Mouse (Mus musculus) limb, embryonic 11.5 days (tissue): ENCODE results near the gene Apol10a. TPM values are rescaled to one million over a fixed set of nuclear protein-coding genes. Genes with fewer than 3 reads are reported as not detected.

Experiments used
- polyA plus RNA-seq: library from polyadenylated mRNA; unstranded; fragments of >200 nt; fragmentation: Nextera tagmentation; extraction: Ambion mirVana; gene quantifications from 2 replicates; pipeline ENCODE4 v1.2.1, GENCODE M21; 2014

Apol10a gene
- polyA plus RNA-seq, 1 experiment from 2014 or later: not detected

Other genes with a start within 250 kb of the Apol10a start
- gene Rbfox2, start 170.0 kb upstream of the Apol10a start, polyA plus RNA-seq: 71.5 and 74.2 TPM in 2 replicates
- not detected in 2 replicates for gene Apol7a, start 77.9 kb upstream of the Apol10a start, polyA plus RNA-seq
- not detected in 2 replicates for gene Apol9a, start 65.9 kb upstream of the Apol10a start, polyA plus RNA-seq
- gene Apol7b, start 29.6 kb upstream of the Apol10a start, polyA plus RNA-seq: not detected in 2 replicates
- not detected in 2 replicates for gene Apol11a, start 31.2 kb downstream of the Apol10a start, polyA plus RNA-seq
- not detected in 2 replicates for gene Apol7c, start 56.3 kb downstream of the Apol10a start, polyA plus RNA-seq
- gene 1700025B11Rik, start 84.8 kb downstream of the Apol10a start, polyA plus RNA-seq: not detected in 2 replicates
- 0.08 TPM in 1 of 2 replicates, not detected in the other for gene Apol10b, start 119.1 kb downstream of the Apol10a start, polyA plus RNA-seq
- gene Gm36245, start 122.2 kb downstream of the Apol10a start, polyA plus RNA-seq: not detected in 2 replicates
- 0.16 TPM in 1 of 2 replicates, not detected in the other for gene Apol11b, start 166.2 kb downstream of the Apol10a start, polyA plus RNA-seq
- not detected in 2 replicates for gene Apol7e, start 221.8 kb downstream of the Apol10a start, polyA plus RNA-seq